Mouse (Mus musculus): ENCODE measurements at regions not wholly inside any gene's neighbourhood (a gene's known extent, or its start where the extent isn't known, plus 50 kb on each side); places are given as distances from the start of the nearest gene placed in this dataset.

DNA sequence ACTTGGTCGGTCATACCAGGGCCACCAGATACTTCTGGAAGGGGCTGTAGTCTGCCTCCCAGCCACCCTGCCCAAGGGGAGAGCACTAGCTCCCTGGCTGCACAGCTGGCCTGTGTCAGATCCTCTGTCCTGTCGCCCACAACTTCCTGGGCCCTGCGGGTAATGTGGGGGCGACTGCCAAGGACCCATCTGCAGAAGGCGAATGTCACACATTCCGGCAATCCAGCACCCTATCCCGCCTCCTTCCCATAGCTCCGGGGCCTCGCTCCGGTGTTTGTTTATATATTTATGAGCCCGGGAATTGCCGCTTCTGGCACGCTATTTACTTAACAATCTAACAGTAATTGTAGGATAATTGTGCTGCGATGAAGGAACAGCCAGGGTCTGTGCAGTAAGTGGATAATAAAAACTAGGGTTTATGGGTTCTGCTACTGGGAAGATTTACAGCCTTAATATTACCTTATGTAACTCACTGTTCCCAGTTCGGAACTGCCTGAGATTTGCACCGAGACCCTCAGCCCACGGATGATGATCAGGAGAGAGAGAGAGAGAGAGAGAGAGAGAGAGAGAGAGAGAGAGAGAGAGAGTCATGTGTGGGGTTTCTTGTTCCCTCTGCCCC is 338.6 kb upstream of the Kcnab2 start:
- Histone ChIP-seq H3K36me3 (no peaks in the 10 kb centered on the region), H3K27ac (replicated peaks) (peak overlapping the region; percentile 87), H3K4me3 (no peak overlapping the region), H3K9me3 (no peaks in the 10 kb centered on the region), H3K9ac (no peak overlapping the region), H3K4me1 (replicated peaks) (peaks cover 25% of the 10 kb centered on the region), H3K4me2 (no peak overlapping the region), H3K27me3 (0 out of 2 replicates have a peak, but pooled peaks cover 2% of the 10 kb centered on the region)
- WGBS: 11% methylated on average over 17 of the region's 17 CpGs
- peak; percentile 88 for ATAC-seq (ENCODE audit: low read depth)

DNA sequence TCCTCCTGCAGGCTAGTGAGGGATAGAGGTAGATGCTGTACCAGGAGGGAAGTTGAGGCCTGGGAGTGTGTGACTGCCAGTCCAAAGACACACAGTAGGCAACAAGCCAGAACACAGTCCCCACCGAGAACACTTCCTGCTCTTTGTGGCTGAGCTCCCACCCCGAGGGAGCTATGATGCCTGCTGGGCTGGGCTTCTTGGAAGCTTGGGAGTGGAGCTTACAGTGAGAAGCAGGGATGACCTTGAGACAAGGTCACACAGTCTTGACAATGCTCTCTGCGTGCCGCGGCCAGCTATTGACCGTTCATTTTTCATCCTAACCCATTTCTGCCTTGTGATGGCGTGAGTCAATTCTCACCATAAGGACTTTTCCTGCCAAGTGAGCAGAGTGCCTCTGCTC is 328.9 kb upstream of the Kcnab2 start:
- H3K27ac ChIP-seq (replicated peaks): no peak overlapping the region
- H3K27me3 ChIP-seq: 0 out of 2 replicates have a peak, but pooled peaks cover 5% of the 10 kb centered on the region
- H3K36me3 ChIP-seq: no peaks in the 10 kb centered on the region
- no peak overlapping the region for H3K9ac ChIP-seq
- ATAC-seq (ENCODE audit: low read depth): no peak
- no peaks in the 10 kb centered on the region for H3K4me1 ChIP-seq (replicated peaks)
- 80% methylated on average over 7 of the region's 7 CpGs for whole genome bisulfite sequencing
- no peak overlapping the region for H3K4me3 ChIP-seq
- H3K9me3 ChIP-seq: no peaks in the 10 kb centered on the region
- no peak overlapping the region for H3K4me2 ChIP-seq

DNA sequence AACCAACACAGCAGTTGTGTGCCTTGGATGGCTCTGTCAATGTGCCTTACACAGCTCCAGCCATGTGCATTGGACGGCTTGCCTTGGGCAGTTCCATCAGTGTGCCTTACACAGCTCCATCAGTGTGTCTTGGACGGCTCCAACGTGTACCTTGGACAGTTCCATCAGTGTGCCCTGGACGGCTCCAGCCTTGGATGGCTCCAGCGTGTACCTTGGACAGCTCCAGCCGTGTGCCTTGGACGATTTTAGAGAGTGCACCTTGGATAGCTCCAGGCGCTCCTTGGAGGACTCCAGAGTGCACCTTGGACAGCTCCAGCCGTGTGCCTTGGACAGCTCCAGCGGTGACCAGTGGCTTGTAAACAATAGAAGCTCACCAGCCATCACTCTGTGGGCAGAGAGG is 321.7 kb upstream of the Kcnab2 start:
- H3K4me2 ChIP-seq: no peak overlapping the region
- H3K27ac ChIP-seq (replicated peaks): no peak overlapping the region
- H3K36me3 ChIP-seq: no peaks in the 10 kb centered on the region
- WGBS: 16% methylated on average over 10 of the region's 10 CpGs
- no peaks in the 10 kb centered on the region for H3K4me1 ChIP-seq (replicated peaks)
- no peak overlapping the region for H3K4me3 ChIP-seq
- H3K9ac ChIP-seq: no peak overlapping the region
- H3K9me3 ChIP-seq: no peaks in the 10 kb centered on the region
- ATAC-seq (ENCODE audit: low read depth): no peak
- no peaks in the 10 kb centered on the region for H3K27me3 ChIP-seq

DNA sequence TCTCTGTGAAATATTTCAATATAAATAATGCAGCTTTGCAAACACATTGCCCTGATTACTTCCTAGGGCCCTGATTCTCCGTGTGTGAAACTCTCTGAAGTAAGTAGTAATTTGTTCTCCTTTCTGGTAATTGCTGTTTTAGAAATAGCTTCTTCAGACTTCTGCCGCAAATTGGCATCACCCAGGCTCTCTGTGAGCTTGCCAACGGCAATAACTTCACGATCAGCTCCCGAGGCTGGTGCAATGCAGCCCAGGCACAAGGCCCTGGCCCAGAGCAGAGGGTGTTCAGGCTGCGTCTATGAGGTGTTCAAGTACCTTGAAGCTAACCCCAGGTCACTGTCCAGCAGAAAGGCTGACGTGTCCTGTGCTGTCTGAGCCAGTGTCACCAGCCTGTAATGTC is 310.8 kb upstream of the Kcnab2 start:
- no peaks in the 10 kb centered on the region for H3K36me3 ChIP-seq
- WGBS: 79% methylated on average over 7 of the region's 7 CpGs

DNA sequence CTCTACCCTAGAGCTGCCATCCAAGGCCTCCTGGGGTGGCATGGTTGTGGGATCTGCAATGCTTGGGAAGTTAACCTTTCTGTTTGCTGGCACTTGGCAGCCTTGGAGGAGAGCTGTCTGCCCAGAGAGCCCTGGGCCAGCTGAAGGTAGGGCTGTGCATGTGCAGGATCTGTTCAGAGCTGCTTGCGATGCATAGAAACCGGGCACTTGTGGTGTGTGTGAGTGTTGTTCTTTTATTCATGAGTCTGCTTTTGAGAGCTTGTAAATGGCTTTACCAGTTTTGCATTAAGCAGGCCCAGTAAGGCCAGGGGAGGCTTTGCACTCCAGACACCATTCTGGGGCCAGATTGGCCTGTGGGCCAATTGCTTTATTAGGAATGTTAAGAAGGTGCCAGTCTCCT is 307.3 kb upstream of the Kcnab2 start:
- H3K4me3 ChIP-seq: no peak overlapping the region
- no peaks in the 10 kb centered on the region for H3K27me3 ChIP-seq
- ATAC-seq (ENCODE audit: low read depth): no peak
- no peak overlapping the region; the same call in 1 of the 2 replicates for H3K27ac ChIP-seq (replicated peaks)
- H3K36me3 ChIP-seq: no peaks in the 10 kb centered on the region
- no peak overlapping the region for H3K4me2 ChIP-seq
- H3K9me3 ChIP-seq: no peaks in the 10 kb centered on the region
- 39% methylated on average over 2 of the region's 2 CpGs for WGBS
- H3K9ac ChIP-seq: no peak overlapping the region
- peaks cover 15% of the 10 kb centered on the region; the same call in 1 of the 2 replicates for H3K4me1 ChIP-seq (replicated peaks)

More for the DNA sequence above, 310.8 kb upstream of the Kcnab2 start:
- no peaks in the 10 kb centered on the region for H3K27me3 ChIP-seq
- ATAC-seq (ENCODE audit: low read depth): no peak
- H3K27ac ChIP-seq (replicated peaks): no peak overlapping the region
- H3K9ac ChIP-seq: no peak overlapping the region
- peaks cover 10% of the 10 kb centered on the region; the same call in 1 of the 2 replicates for H3K4me1 ChIP-seq (replicated peaks)
- no peak overlapping the region for H3K4me2 ChIP-seq
- H3K9me3 ChIP-seq: peaks cover 9% of the 10 kb centered on the region
- no peak overlapping the region for H3K4me3 ChIP-seq

DNA sequence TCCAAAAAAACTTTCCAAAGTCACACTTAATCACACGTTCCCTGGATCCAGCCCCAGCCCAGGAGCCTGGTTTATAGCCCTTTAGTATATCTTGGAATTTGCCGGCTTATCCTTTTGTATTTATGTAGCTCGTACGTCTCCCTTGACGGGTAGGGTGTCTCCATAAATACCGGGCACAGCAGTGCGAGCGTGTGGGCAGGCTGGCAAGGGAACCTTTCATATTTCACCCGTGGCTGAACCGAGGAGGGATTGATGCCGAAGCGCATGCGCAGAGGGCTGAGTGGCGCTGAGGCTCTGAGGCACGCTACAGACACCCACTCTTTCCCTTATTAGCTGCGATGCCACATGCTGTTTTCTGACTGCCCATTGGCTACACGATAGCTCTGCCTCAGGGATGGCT is 301.9 kb upstream of the Kcnab2 start:
- Histone ChIP-seq H3K9ac (no peak overlapping the region), H3K4me2 (no peak overlapping the region), H3K9me3 (no peaks in the 10 kb centered on the region), H3K27ac (replicated peaks) (no peak overlapping the region), H3K36me3 (no peaks in the 10 kb centered on the region), H3K27me3 (no peaks in the 10 kb centered on the region), H3K4me1 (replicated peaks) (peaks cover 12% of the 10 kb centered on the region; the same call in 1 of the 2 replicates), H3K4me3 (no peak overlapping the region)
- ATAC-seq (ENCODE audit: low read depth): peak; percentile 47; the same call in 1 of the 2 replicates
- 59% methylated on average over 17 of the region's 17 CpGs for WGBS

DNA sequence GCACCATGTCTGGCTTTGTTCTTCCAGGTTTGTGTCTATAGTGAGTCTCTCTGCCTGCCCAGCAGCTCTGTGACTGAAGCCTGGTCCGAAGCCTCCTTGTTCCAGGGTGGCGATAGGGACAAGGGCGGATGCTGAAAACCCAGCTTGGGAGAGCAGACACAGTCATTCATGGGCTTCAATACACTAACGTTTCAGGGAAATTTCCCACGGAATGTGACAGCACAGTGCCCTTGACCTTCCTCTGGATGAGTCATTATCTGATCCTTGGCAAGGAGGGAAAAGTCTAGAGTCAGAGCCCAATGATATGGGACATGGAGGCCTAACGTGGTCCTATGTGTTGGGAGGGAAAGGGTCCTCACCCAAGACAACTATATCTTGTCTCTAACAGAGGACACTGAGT is 298.1 kb upstream of the Kcnab2 start:
- no peaks in the 10 kb centered on the region for H3K36me3 ChIP-seq
- no peak overlapping the region for H3K9ac ChIP-seq
- H3K9me3 ChIP-seq: no peaks in the 10 kb centered on the region
- H3K27ac ChIP-seq (replicated peaks): peak overlapping the region; percentile 38; the same call in 1 of the 2 replicates
- no peak overlapping the region for H3K4me3 ChIP-seq
- 82% methylated on average over 6 of the region's 6 CpGs for WGBS
- H3K27me3 ChIP-seq: no peaks in the 10 kb centered on the region
- no peak overlapping the region for H3K4me2 ChIP-seq
- peaks cover 9% of the 10 kb centered on the region for H3K4me1 ChIP-seq (replicated peaks)
- no peak for ATAC-seq (ENCODE audit: low read depth)

DNA sequence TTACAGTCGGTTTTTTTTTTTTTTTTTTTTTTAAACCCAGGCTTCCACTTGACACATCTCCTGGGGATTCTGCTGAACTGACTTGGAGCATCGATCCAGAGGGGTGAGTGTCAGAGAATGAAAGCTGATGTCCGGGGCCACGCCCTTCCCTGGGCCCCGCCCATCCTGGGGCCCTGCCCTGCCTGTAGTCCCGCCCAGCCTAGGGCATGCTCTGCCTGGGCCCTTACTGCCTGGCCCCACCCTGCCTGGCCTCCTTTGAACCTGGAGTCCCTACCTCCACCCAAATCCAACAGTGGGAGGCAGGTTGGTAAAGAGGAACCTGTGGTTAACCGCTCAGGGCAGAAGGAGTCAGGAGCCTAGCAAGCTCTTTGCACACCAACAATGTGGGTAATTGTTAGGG is 293.7 kb upstream of the Kcnab2 start:
- Histone ChIP-seq H3K36me3 (no peaks in the 10 kb centered on the region), H3K4me3 (no peak overlapping the region), H3K27ac (replicated peaks) (no peak overlapping the region), H3K4me1 (replicated peaks) (no peaks in the 10 kb centered on the region; the same call in 1 of the 2 replicates), H3K9ac (no peak overlapping the region), H3K4me2 (no peak overlapping the region), H3K9me3 (no peaks in the 10 kb centered on the region), H3K27me3 (no peaks in the 10 kb centered on the region)
- 65% methylated on average over 7 of the region's 7 CpGs for WGBS
- 0 out of 2 replicates have a peak, but pooled peaks have one; percentile 40 for ATAC-seq (ENCODE audit: low read depth)

DNA sequence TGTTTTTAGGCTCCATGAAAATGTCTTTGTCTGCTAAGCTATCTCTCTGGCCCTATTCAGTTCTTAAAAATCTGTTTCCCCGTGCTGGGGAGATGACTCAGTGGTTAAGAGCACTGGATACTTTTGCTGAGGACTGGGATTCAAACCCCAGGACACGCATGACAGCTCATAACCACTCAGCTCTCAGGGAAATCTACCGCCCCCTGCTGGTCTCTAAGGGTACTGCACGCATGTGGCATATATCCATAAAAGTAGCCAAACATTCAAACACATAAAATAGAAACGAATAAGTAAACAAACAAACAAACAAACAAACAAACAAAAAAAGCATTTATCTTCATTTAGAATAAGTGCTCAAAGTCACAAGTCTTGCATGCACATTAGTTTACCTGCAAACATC is 289.7 kb upstream of the Kcnab2 start:
- H3K4me1 ChIP-seq (replicated peaks): no peaks in the 10 kb centered on the region; the same call in 1 of the 2 replicates
- H3K4me2 ChIP-seq: no peak overlapping the region
- no peak for ATAC-seq (ENCODE audit: low read depth)
- no peak overlapping the region for H3K4me3 ChIP-seq
- no peaks in the 10 kb centered on the region for H3K27me3 ChIP-seq
- no peaks in the 10 kb centered on the region for H3K36me3 ChIP-seq
- H3K9ac ChIP-seq: no peak overlapping the region
- WGBS: 90% methylated on average over 5 of the region's 5 CpGs
- H3K27ac ChIP-seq (replicated peaks): no peak overlapping the region
- H3K9me3 ChIP-seq: peaks cover 7% of the 10 kb centered on the region; the same call in 1 of the 2 replicates

DNA sequence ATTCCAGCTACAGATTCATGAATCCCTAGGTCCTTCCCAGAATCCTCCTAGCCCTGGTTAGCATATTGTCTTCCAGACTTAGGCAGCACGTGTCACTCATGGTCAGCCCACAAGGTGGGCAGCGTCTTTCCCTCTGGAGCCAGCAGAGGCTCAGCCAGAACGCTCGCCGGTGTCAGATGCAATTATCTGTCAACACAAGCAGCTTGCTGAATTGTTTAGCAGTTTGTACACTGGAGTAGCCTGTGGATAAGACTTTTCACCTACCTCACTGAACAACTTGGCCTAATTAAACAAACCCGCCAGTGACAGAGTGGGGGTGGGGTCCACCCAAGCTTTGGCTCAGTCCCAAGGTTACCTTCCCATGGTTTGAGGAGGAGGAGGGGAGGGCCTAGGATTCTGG is 285.4 kb upstream of the Kcnab2 start:
- WGBS: 62% methylated on average over 6 of the region's 6 CpGs
- Histone ChIP-seq H3K9me3 (peaks cover 7% of the 10 kb centered on the region; the same call in 1 of the 2 replicates), H3K4me3 (no peak overlapping the region), H3K4me2 (no peak overlapping the region), H3K27ac (replicated peaks) (no peak overlapping the region), H3K9ac (no peak overlapping the region), H3K27me3 (no peaks in the 10 kb centered on the region), H3K4me1 (replicated peaks) (no peaks in the 10 kb centered on the region), H3K36me3 (no peaks in the 10 kb centered on the region)
- no peak for ATAC-seq (ENCODE audit: low read depth)

DNA sequence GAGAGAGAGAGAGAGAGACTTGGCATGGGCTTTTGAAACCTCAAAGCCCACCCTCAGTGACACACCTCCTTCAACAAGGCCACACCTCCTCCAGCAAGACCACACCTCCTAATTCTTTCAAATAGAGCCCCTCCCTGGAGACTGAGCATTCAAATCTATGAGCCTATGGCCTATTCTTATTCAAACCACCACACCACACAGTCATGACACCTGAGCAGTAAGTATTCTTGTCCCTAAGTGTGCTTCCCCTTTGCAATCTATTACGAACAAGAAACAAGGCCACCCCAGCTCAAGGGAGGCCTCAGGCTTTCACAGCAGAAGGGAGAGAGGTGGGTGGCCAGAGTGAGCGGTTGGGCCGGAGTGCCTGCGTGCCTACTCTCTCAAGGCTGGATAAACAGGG is 284.9 kb upstream of the Kcnab2 start:
- no peak overlapping the region for H3K4me2 ChIP-seq
- H3K9ac ChIP-seq: no peak overlapping the region
- no peak overlapping the region for H3K27ac ChIP-seq (replicated peaks)
- no peaks in the 10 kb centered on the region for H3K36me3 ChIP-seq
- peaks cover 7% of the 10 kb centered on the region; the same call in 1 of the 2 replicates for H3K9me3 ChIP-seq
- no peaks in the 10 kb centered on the region for H3K27me3 ChIP-seq
- no peak for ATAC-seq (ENCODE audit: low read depth)
- no peak overlapping the region for H3K4me3 ChIP-seq
- WGBS: 82% methylated on average over 4 of the region's 4 CpGs
- H3K4me1 ChIP-seq (replicated peaks): no peaks in the 10 kb centered on the region

DNA sequence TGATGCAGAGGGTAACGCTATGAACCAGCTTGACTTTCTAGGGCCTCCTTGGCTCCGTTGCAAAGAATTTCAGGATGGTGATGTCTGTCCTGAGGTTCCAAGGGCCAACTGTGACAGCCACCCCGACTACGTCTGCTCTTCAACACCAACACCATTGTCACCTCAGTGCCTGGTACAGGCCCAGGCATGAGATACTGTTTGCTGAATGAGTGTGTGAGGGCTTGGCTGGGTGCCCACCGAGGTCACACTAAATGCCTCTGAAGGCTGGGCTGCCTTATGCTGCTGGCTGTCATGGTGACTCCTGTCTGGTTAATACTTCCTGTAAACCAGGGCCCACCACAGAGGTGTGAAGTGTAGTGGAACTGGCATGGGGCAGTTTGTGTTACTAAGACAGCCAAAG is 279.5 kb upstream of the Kcnab2 start:
- ATAC-seq (ENCODE audit: low read depth): peak; percentile 72
- Histone ChIP-seq H3K4me1 (replicated peaks) (peaks cover 15% of the 10 kb centered on the region), H3K27ac (replicated peaks) (peak overlapping the region; percentile 87), H3K27me3 (no peaks in the 10 kb centered on the region), H3K36me3 (no peaks in the 10 kb centered on the region), H3K4me2 (no peak overlapping the region), H3K4me3 (no peak overlapping the region), H3K9me3 (peaks cover 4% of the 10 kb centered on the region; the same call in 1 of the 2 replicates), H3K9ac (no peak overlapping the region)
- WGBS: 81% methylated on average over 5 of the region's 5 CpGs

DNA sequence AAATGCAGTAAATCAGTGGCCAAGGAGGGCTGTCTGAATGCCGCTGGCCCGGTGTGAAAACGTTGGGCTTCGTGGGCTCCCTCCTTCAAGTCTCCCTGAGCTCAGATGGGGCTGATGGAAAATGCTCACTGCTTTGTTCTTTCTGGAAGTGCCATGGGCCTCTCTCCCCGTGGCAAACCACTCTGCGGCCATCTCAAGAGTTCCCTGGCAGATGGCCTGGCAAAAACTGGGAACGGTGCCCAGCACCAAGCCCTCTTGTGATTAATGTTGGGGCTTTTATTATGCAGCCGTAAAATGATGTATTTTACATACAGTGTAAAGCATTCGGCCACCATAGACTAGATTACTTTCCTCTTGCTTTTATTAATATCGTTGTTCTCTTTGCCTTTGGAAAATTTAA is 278.9 kb upstream of the Kcnab2 start:
- Histone ChIP-seq H3K27me3 (no peaks in the 10 kb centered on the region), H3K36me3 (no peaks in the 10 kb centered on the region), H3K9ac (no peak overlapping the region), H3K4me2 (no peak overlapping the region), H3K27ac (replicated peaks) (peak overlapping the region; percentile 87), H3K4me1 (replicated peaks) (peaks cover 15% of the 10 kb centered on the region), H3K9me3 (peaks cover 10% of the 10 kb centered on the region; the same call in 1 of the 2 replicates), H3K4me3 (no peak overlapping the region)
- 37% methylated on average over 10 of the region's 10 CpGs for WGBS
- ATAC-seq (ENCODE audit: low read depth): peak; percentile 71

All from neural tube, embryonic 13.5 days (tissue).